Mouse (Mus musculus) telencephalon, adult 2 months (tissue): ENCODE measurements at regions not wholly inside any gene's neighbourhood (a gene's known extent, or its start where the extent isn't known, plus 50 kb on each side); places are given as distances from the start of the nearest gene placed in this dataset.
A peak's percentile ranks its signal among the peaks of the same experiment; 100 is the strongest.

ENCODE experiments used
- DNase-seq: peaks from one replicate; pipeline ENCODE4 v3.0.0-alpha.2; 2011; ENCODE audit warnings: low read depth, low spot score

- DNase-seq = no peak
Observed at GRCm38 (mm10) chr14:80083724-80084123, 99.8 kb downstream of the Olfm4 start.

GRCm38 (mm10) chr14:80097238-80097637 lies 113.4 kb downstream of the Olfm4 start:
- no peak for DNase-seq

GRCm38 (mm10) chr14:80113115-80113687 lies 129.3 kb downstream of the Olfm4 start:
- DNase-seq = no peak

GRCm38 (mm10) chr14:80114326-80114725 lies 130.4 kb downstream of the Olfm4 start:
- no peak for DNase-seq

- no peak for DNase-seq
Observed at GRCm38 (mm10) chr14:80125156-80125555, 141.3 kb downstream of the Olfm4 start.

GRCm38 (mm10) chr14:80128181-80128580 lies 144.3 kb downstream of the Olfm4 start:
- DNase-seq = no peak

- DNase-seq = no peak
Observed at GRCm38 (mm10) chr14:80137541-80137940, 153.7 kb downstream of the Olfm4 start.

GRCm38 (mm10) chr14:80138991-80139791 lies 155.3 kb downstream of the Olfm4 start:
- no peak for DNase-seq

- no peak for DNase-seq
Observed at GRCm38 (mm10) chr14:80157002-80157401, 173.1 kb downstream of the Olfm4 start.

- no peak for DNase-seq
Observed at GRCm38 (mm10) chr14:80169211-80169610, 185.3 kb downstream of the Olfm4 start.

- no peak for DNase-seq
Observed at GRCm38 (mm10) chr14:80170450-80171180, 186.7 kb downstream of the Olfm4 start.

GRCm38 (mm10) chr14:80172799-80173484 lies 189.1 kb downstream of the Olfm4 start:
- DNase-seq = no peak

- DNase-seq = no peak
Observed at GRCm38 (mm10) chr14:80176464-80176863, 192.6 kb downstream of the Olfm4 start.

GRCm38 (mm10) chr14:80195041-80195440 lies 211.2 kb downstream of the Olfm4 start:
- no peak for DNase-seq

- DNase-seq = peak; percentile 77
Observed at GRCm38 (mm10) chr14:80212916-80213315, 229.0 kb downstream of the Olfm4 start.

- DNase-seq = no peak
Observed at GRCm38 (mm10) chr14:80213666-80214065, 229.8 kb downstream of the Olfm4 start.

GRCm38 (mm10) chr14:80215960-80216552 lies 232.2 kb downstream of the Olfm4 start:
- DNase-seq = no peak

GRCm38 (mm10) chr14:80232066-80232465 lies 248.2 kb downstream of the Olfm4 start:
- DNase-seq = no peak

- DNase-seq = no peak
Observed at GRCm38 (mm10) chr14:80232976-80233375, 249.1 kb downstream of the Olfm4 start.

- DNase-seq = peak; percentile 70
Observed at GRCm38 (mm10) chr14:80237136-80237535, 253.3 kb downstream of the Olfm4 start.

GRCm38 (mm10) chr14:80237552-80237951 lies 253.7 kb downstream of the Olfm4 start:
- DNase-seq = no peak
